Mouse (Mus musculus) limb, embryonic 11.5 days (tissue): ENCODE measurements around the gene Olfr557. TPM values are rescaled to one million over a fixed set of nuclear protein-coding genes. Genes with fewer than 3 reads are reported as not detected.

Source experiments
- ATAC-seq: fragments of 200-750 bp; cut with Nextera tagmentation; 2 replicates; pipeline ENCODE4 v1.8.0; 2017; ENCODE audit warnings: low read depth; ENCODE audit not compliant: insufficient number of reproducible peaks, low FRiP score, low TSS enrichment
- DNase-seq: peaks from one replicate; pipeline ENCODE4 v3.0.0-alpha.2; 2015; ENCODE audit warnings: low spot score
- H3K27ac ChIP-seq: fragments of 300-500 bp; sonication (generic); replicated peaks from 2 replicates; pipeline ENCODE4 v1.5.1; 2014; ENCODE audit warnings: low read depth, mild to moderate bottlenecking, low read length
- H3K27me3 ChIP-seq: fragments of 300-500 bp; sonication (generic); 2 replicates; pipeline ENCODE4 v1.6.1; 2014; ENCODE audit warnings: mild to moderate bottlenecking, low read length, mixed read lengths; ENCODE audit not compliant: control insufficient read depth, insufficient read depth
- H3K36me3 ChIP-seq: fragments of 300-500 bp; sonication (generic); 2 replicates; pipeline ENCODE4 v1.6.1; 2014; ENCODE audit warnings: mild to moderate bottlenecking, low read length, moderate library complexity, mixed read lengths; ENCODE audit not compliant: control insufficient read depth, insufficient read depth
- H3K4me1 ChIP-seq: fragments of 300-500 bp; sonication (generic); 2 replicates; pipeline ENCODE4 v1.6.1; 2014; ENCODE audit warnings: low read length, mixed read lengths; ENCODE audit not compliant: control insufficient read depth, insufficient read depth
- H3K4me2 ChIP-seq: fragments of 300-500 bp; sonication (generic); 2 replicates; pipeline ENCODE4 v1.6.1; 2014; ENCODE audit warnings: low read depth, mild to moderate bottlenecking, moderate library complexity; ENCODE audit not compliant: severe bottlenecking
- H3K4me3 ChIP-seq: fragments of 300-500 bp; sonication (generic); 2 replicates; pipeline ENCODE4 v1.5.1; 2014; ENCODE audit warnings: low read depth, low read length
- H3K9ac ChIP-seq: fragments of 300-500 bp; sonication (generic); 2 replicates; pipeline ENCODE4 v1.6.1; 2014; ENCODE audit warnings: mild to moderate bottlenecking, low read length
- H3K9me3 ChIP-seq: fragments of 300-500 bp; sonication (generic); 2 replicates; pipeline ENCODE4 v1.6.1; 2016; ENCODE audit warnings: low read length; ENCODE audit not compliant: control insufficient read depth
- WGBS: fragments of 180-500 bp; shearing (Covaris S2); extraction: QIAGEN DNeasy Blood & Tissue Kit; methylation state at CpG from one replicate; pipeline ENCODE4 v1.1.7; 2014; 5-methylcytosine and 5-hydroxymethylcytosine counted together
- polyA plus RNA-seq: library from polyadenylated mRNA; unstranded; fragments of >200 nt; fragmentation: Nextera tagmentation; extraction: Ambion mirVana; gene quantifications from 2 replicates; pipeline ENCODE4 v1.2.1, GENCODE M21; 2014

Gene Olfr557
- polyA plus RNA-seq, 1 experiment from 2014 or later: not detected

- no peaks in the 10 kb centered on the region for H3K9me3 ChIP-seq
- no peak for ATAC-seq
- H3K27me3 ChIP-seq: no peaks in the 10 kb centered on the region
- no peaks in the 10 kb centered on the region for H3K36me3 ChIP-seq
- H3K4me2 ChIP-seq: no peak within 1 kb of the TSS
- H3K4me3 ChIP-seq: no peak within 1 kb of the TSS
- no peaks in the 10 kb centered on the region for H3K4me1 ChIP-seq
- DNase-seq: no peak
- H3K9ac ChIP-seq: no peak within 1 kb of the TSS
- H3K27ac ChIP-seq: no peak within 1 kb of the TSS
Measured at GRCm38 (mm10) chr7:102701915-102702314, 6.2 kb downstream of the Olfr557 start, which contains the start of gene Olfr558. TSS of gene Olfr558 (plus strand) at chr7:102702215.

- ATAC-seq (no peak), DNase-seq (no peak)
- WGBS: 49% methylated on average over 1 of the region's 1 CpGs
- Histone ChIP-seq H3K4me2 (no peak within 1 kb of the TSS), H3K36me3 (no peaks in the 10 kb centered on the region), H3K4me1 (no peaks in the 10 kb centered on the region), H3K9me3 (no peaks in the 10 kb centered on the region), H3K27ac (no peak within 1 kb of the TSS), H3K27me3 (no peaks in the 10 kb centered on the region), H3K4me3 (no peak within 1 kb of the TSS), H3K9ac (no peak within 1 kb of the TSS)
Measured at GRCm38 (mm10) chr7:102718970-102719369, 23.3 kb downstream of the Olfr557 start, which contains the start of gene Olfr33. TSS of gene Olfr33 (minus strand) at chr7:102719070.

DNA sequence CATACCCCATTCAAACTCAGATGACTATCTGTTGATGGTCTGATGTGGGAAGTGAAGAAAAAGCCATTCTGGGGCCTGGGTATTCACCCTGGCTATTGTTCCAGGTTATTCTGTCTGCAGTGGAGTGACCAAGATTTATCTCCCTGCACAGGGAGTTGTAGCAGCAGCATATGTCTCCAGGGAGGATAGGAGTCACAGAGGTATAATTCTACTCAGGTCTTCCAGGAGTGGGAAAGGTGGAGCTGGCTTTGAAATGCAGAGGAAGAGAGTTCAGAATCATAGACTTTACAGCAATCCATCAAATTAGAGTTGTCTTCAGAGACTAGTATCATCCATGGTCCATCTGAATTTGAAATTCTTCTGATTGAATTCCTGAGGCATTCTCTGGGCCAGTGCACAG lies 31.7 kb downstream of the Olfr557 start, which contains the start of gene Olfr559:
Gene Olfr559, minus strand, starts transcription at position 101 of the 400 bp plus-strand sequence.
- H3K9me3 ChIP-seq: no peaks in the 10 kb centered on the region
- H3K36me3 ChIP-seq: no peaks in the 10 kb centered on the region
- H3K4me1 ChIP-seq: no peaks in the 10 kb centered on the region
- no peak for ATAC-seq
- H3K4me2 ChIP-seq: no peak within 1 kb of the TSS
- DNase-seq: no peak
- no peaks in the 10 kb centered on the region for H3K27me3 ChIP-seq
- H3K4me3 ChIP-seq: no peak within 1 kb of the TSS
- H3K9ac ChIP-seq: no peak within 1 kb of the TSS
- H3K27ac ChIP-seq: no peak within 1 kb of the TSS

DNA sequence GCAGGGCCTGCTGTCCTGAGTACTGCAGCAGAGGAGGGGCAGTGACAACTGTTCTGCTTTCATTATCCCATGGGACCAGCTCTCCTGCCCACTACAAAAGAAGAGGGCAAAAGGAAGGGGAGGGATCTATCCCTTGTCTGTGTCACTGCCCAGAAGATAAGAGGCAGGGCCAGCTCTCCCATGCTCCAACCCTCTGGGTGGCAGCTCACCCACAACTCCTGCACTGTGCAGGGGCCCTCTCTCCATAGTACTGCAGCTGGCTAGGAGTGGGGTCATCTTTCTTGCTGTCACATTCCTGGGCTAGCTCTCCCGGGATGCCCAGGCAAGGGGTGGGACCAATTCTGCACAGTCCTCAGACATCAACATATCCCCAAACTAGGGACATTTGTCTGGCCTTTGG lies 38.1 kb downstream of the Olfr557 start:
- H3K4me2 ChIP-seq: no peak overlapping the region
- no peaks in the 10 kb centered on the region for H3K9me3 ChIP-seq
- 53% methylated on average over 1 of the region's 1 CpGs for WGBS
- no peaks in the 10 kb centered on the region for H3K4me1 ChIP-seq
- ATAC-seq (no peak), DNase-seq (no peak)
- no peaks in the 10 kb centered on the region for H3K27me3 ChIP-seq
- no peak overlapping the region for H3K4me3 ChIP-seq
- H3K36me3 ChIP-seq: no peaks in the 10 kb centered on the region
- no peak overlapping the region for H3K27ac ChIP-seq
- H3K9ac ChIP-seq: no peak overlapping the region

DNA sequence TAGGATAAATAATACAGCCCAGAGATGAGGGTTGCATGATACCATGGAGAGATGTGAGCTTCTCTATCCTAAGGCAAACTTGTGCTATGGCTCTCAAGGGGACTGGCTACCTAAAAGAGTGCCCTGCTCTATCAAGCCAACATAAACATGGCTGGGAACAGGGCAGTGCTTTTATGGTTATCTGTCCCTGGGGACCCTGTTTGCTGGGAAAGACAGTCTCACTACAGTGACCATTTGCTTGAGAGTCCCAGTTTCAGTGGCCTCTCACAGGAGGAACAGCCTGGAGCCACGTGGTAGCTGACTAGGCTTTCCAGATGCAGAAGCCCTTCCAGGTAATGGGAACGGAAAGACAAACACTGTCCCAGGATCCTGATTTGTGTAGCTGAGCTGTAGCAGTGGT lies 42.0 kb downstream of the Olfr557 start:
- DNase-seq: no peak
- no peaks in the 10 kb centered on the region for H3K4me1 ChIP-seq
- no peaks in the 10 kb centered on the region for H3K27me3 ChIP-seq
- no peak overlapping the region for H3K27ac ChIP-seq
- no peak overlapping the region for H3K9ac ChIP-seq
- WGBS: 52% methylated on average over 2 of the region's 2 CpGs
- H3K36me3 ChIP-seq: no peaks in the 10 kb centered on the region
- ATAC-seq: no peak
- no peak overlapping the region for H3K4me2 ChIP-seq
- H3K9me3 ChIP-seq: no peaks in the 10 kb centered on the region
- no peak overlapping the region for H3K4me3 ChIP-seq

Other genes starting within 250 kb of the Olfr557 start
- 0.23 and 0.56 TPM in 2 replicates for gene Olfr543, start 214.2 kb upstream of the Olfr557 start, polyA plus RNA-seq
- gene Olfr544, start 207.6 kb upstream of the Olfr557 start, polyA plus RNA-seq: 0.05 and 0.09 TPM in 2 replicates
- gene Olfr545, start 196.3 kb upstream of the Olfr557 start, polyA plus RNA-seq: 0.39 TPM in 1 of 2 replicates, not detected in the other
- gene Olfr547, start 161.2 kb upstream of the Olfr557 start, polyA plus RNA-seq: not detected in 2 replicates
- gene Olfr548-ps1, start 155.0 kb upstream of the Olfr557 start, polyA plus RNA-seq: not detected in 2 replicates
- not detected in 2 replicates for gene Olfr549, start 146.0 kb upstream of the Olfr557 start, polyA plus RNA-seq
- gene Trim21, start 130.4 kb upstream of the Olfr557 start, polyA plus RNA-seq: 0.13 and 0.95 TPM in 2 replicates
- gene Olfr550, start 124.5 kb upstream of the Olfr557 start, polyA plus RNA-seq: not detected in 2 replicates
- not detected in 2 replicates for gene Olfr551, start 104.0 kb upstream of the Olfr557 start, polyA plus RNA-seq
- gene Olfr552, start 98.1 kb upstream of the Olfr557 start, polyA plus RNA-seq: not detected in 2 replicates
- not detected in 2 replicates for gene Olfr553, start 77.7 kb upstream of the Olfr557 start, polyA plus RNA-seq
- gene Olfr554, start 57.5 kb upstream of the Olfr557 start, polyA plus RNA-seq: not detected in 2 replicates
- gene Olfr555, start 37.1 kb upstream of the Olfr557 start, polyA plus RNA-seq: not detected in 2 replicates
- gene Olfr556, start 31.0 kb upstream of the Olfr557 start, polyA plus RNA-seq: not detected in 2 replicates
- 12.9 and 13.6 TPM in 2 replicates for gene Trim68, start 8.6 kb upstream of the Olfr557 start, polyA plus RNA-seq
- gene Olfr558, start 6.3 kb downstream of the Olfr557 start, polyA plus RNA-seq: not detected in 2 replicates
- not detected in 2 replicates for gene Olfr33, start 23.2 kb downstream of the Olfr557 start, polyA plus RNA-seq
- gene Olfr559, start 31.6 kb downstream of the Olfr557 start, polyA plus RNA-seq: not detected in 2 replicates
- gene Olfr560, start 63.5 kb downstream of the Olfr557 start, polyA plus RNA-seq: not detected in 2 replicates
- not detected in 2 replicates for gene Olfr78, start 63.6 kb downstream of the Olfr557 start, polyA plus RNA-seq
- gene Olfr561, start 75.3 kb downstream of the Olfr557 start, polyA plus RNA-seq: not detected in 2 replicates
- gene Olfr564, start 107.6 kb downstream of the Olfr557 start, polyA plus RNA-seq: not detected in 2 replicates
- gene Olfr566, start 162.9 kb downstream of the Olfr557 start, polyA plus RNA-seq: not detected in 2 replicates
- gene Olfr568, start 181.2 kb downstream of the Olfr557 start, polyA plus RNA-seq: not detected in 2 replicates
- gene Olfr569, start 195.0 kb downstream of the Olfr557 start, polyA plus RNA-seq: not detected in 2 replicates
- gene Olfr570, start 198.7 kb downstream of the Olfr557 start, polyA plus RNA-seq: not detected in 2 replicates
- gene Olfr571, start 221.6 kb downstream of the Olfr557 start, polyA plus RNA-seq: not detected in 2 replicates
- not detected in 2 replicates for gene Olfr572, start 228.5 kb downstream of the Olfr557 start, polyA plus RNA-seq
- not detected in 2 replicates for gene Olfr573-ps1, start 246.7 kb downstream of the Olfr557 start, polyA plus RNA-seq